Mouse (Mus musculus) stomach, embryonic 14.5 days (tissue): ENCODE measurements around the gene Fastk. TPM values are rescaled to one million over a fixed set of nuclear protein-coding genes. Genes with fewer than 3 reads are reported as not detected.
"Not testable (repeated sequence)": the region's sequence is repeated elsewhere in the genome, so short reads cannot be mapped to it uniquely, and the experiment has no call there.

ENCODE experiments used
- ATAC-seq: fragments of 200-750 bp; cut with Nextera tagmentation; 2 replicates; pipeline ENCODE4 v1.8.0; 2017; ENCODE audit warnings: low read depth, moderate TSS enrichment; ENCODE audit not compliant: insufficient number of reproducible peaks, insufficient read depth, low FRiP score
- H3K27ac ChIP-seq: fragments of 300-500 bp; sonication (generic); 2 replicates; pipeline ENCODE4 v1.5.1; 2014; ENCODE audit warnings: mild to moderate bottlenecking, low read length, moderate library complexity, mixed read lengths
- H3K27me3 ChIP-seq: fragments of 300-500 bp; sonication (generic); 2 replicates; pipeline ENCODE4 v1.6.1; 2014; ENCODE audit warnings: low read length, control low read depth, mixed read lengths; ENCODE audit not compliant: control insufficient read depth, insufficient read depth
- H3K36me3 ChIP-seq: fragments of 300-500 bp; sonication (generic); 2 replicates; pipeline ENCODE4 v1.6.1; 2014; ENCODE audit warnings: mild to moderate bottlenecking, control low read depth, low read length, moderate library complexity, mixed read lengths; ENCODE audit not compliant: control insufficient read depth, insufficient read depth
- H3K4me1 ChIP-seq: fragments of 300-500 bp; sonication (generic); 2 replicates; pipeline ENCODE4 v1.6.1; 2014; ENCODE audit warnings: low read length, control low read depth, mixed read lengths; ENCODE audit not compliant: control insufficient read depth, insufficient read depth
- H3K4me2 ChIP-seq: fragments of 300-500 bp; sonication (generic); replicated peaks from 2 replicates; pipeline ENCODE4 v1.6.1; 2014; ENCODE audit warnings: low read depth, low read length, control low read depth
- H3K4me3 ChIP-seq: fragments of 300-500 bp; sonication (generic); 2 replicates; pipeline ENCODE4 v1.5.1; 2014; ENCODE audit warnings: low read depth, low read length, control low read depth
- H3K9ac ChIP-seq: fragments of 300-500 bp; sonication (generic); replicated peaks from 2 replicates; pipeline ENCODE4 v1.6.1; 2014; ENCODE audit warnings: low read depth, mild to moderate bottlenecking, control low read depth, low read length, moderate library complexity, mixed read lengths
- H3K9me3 ChIP-seq: fragments of 300-500 bp; sonication (generic); 2 replicates; pipeline ENCODE4 v1.6.1; 2016; ENCODE audit warnings: low read depth, low read length, control low read depth; ENCODE audit not compliant: control insufficient read depth
- WGBS: fragments of 180-500 bp; shearing (Covaris S2); extraction: QIAGEN DNeasy Blood & Tissue Kit; methylation state at CpG from one replicate; pipeline ENCODE4 v1.1.7; 2014; 5-methylcytosine and 5-hydroxymethylcytosine counted together
- polyA plus RNA-seq: library from polyadenylated mRNA; unstranded; fragments of >200 nt; fragmentation: Nextera tagmentation; extraction: Ambion mirVana; gene quantifications from 2 replicates; pipeline ENCODE4 v1.2.1, GENCODE M21; 2014

Gene Fastk
- polyA plus RNA-seq, 1 experiment from 2014 or later: 102 TPM

- peaks cover 13% of the 10 kb centered on the region for H3K36me3 ChIP-seq
Observed at GRCm38 (mm10) chr5:24408651-24409050, 36.4 kb downstream of the Fastk start.

GRCm38 (mm10) chr5:24405389-24405876, 39.7 kb downstream of the Fastk start:
- 70% methylated on average over 3 of the region's 3 CpGs for WGBS
- H3K27me3 ChIP-seq: no peaks in the 10 kb centered on the region
- no peaks in the 10 kb centered on the region for H3K9me3 ChIP-seq
- no peak overlapping the region for H3K4me3 ChIP-seq
- H3K4me1 ChIP-seq: no peaks in the 10 kb centered on the region
- peaks cover 23% of the 10 kb centered on the region for H3K36me3 ChIP-seq
- no peak overlapping the region for H3K27ac ChIP-seq
- ATAC-seq: no peak
- H3K4me2 ChIP-seq: no peak overlapping the region
- H3K9ac ChIP-seq: no peak overlapping the region

More at GRCm38 (mm10) chr5:24408651-24409050, 36.4 kb downstream of the Fastk start:
- 85% methylated on average over 13 of the region's 13 CpGs for WGBS
- Histone ChIP-seq H3K27me3 (no peaks in the 10 kb centered on the region), H3K4me3 (no peak overlapping the region), H3K4me2 (no peak overlapping the region), H3K4me1 (no peaks in the 10 kb centered on the region), H3K27ac (no peak overlapping the region), H3K9me3 (no peaks in the 10 kb centered on the region), H3K9ac (no peak overlapping the region)
- no peak for ATAC-seq

GRCm38 (mm10) chr5:24404594-24405360, 40.3 kb downstream of the Fastk start:
- WGBS: 86% methylated on average over 6 of the region's 6 CpGs
- Histone ChIP-seq H3K4me3 (no peak overlapping the region), H3K9ac (no peak overlapping the region), H3K4me1 (no peaks in the 10 kb centered on the region), H3K27me3 (no peaks in the 10 kb centered on the region), H3K27ac (no peak overlapping the region), H3K4me2 (no peak overlapping the region), H3K9me3 (no peaks in the 10 kb centered on the region), H3K36me3 (peaks cover 26% of the 10 kb centered on the region)
- no peak for ATAC-seq

GRCm38 (mm10) chr5:24401969-24402368, 43.1 kb downstream of the Fastk start:
- no peak overlapping the region for H3K9ac ChIP-seq
- ATAC-seq: no peak

GRCm38 (mm10) chr5:24400911-24401605, 44.0 kb downstream of the Fastk start:
- ATAC-seq: no peak
- Histone ChIP-seq H3K9me3 (no peaks in the 10 kb centered on the region), H3K4me1 (no peaks in the 10 kb centered on the region), H3K9ac (no peak overlapping the region), H3K27me3 (no peaks in the 10 kb centered on the region), H3K27ac (no peak overlapping the region), H3K4me2 (no peak overlapping the region), H3K4me3 (no peak overlapping the region), H3K36me3 (peaks cover 14% of the 10 kb centered on the region; the same call in 1 of the 2 replicates)
- 88% methylated on average over 5 of the region's 5 CpGs for WGBS

More at GRCm38 (mm10) chr5:24401969-24402368, 43.1 kb downstream of the Fastk start:
- 73% methylated on average over 9 of the region's 9 CpGs for WGBS
- Histone ChIP-seq H3K4me1 (no peaks in the 10 kb centered on the region), H3K9me3 (no peaks in the 10 kb centered on the region), H3K36me3 (peaks cover 21% of the 10 kb centered on the region), H3K27me3 (no peaks in the 10 kb centered on the region), H3K4me2 (no peak overlapping the region), H3K27ac (no peak overlapping the region), H3K4me3 (no peak overlapping the region)

- WGBS: 92% methylated on average over 11 of the region's 11 CpGs
- H3K36me3 ChIP-seq: peaks cover 13% of the 10 kb centered on the region; the same call in 1 of the 2 replicates
- no peak overlapping the region for H3K4me2 ChIP-seq
Observed at GRCm38 (mm10) chr5:24400362-24400761, 44.7 kb downstream of the Fastk start.

GRCm38 (mm10) chr5:24399686-24400085, 45.4 kb downstream of the Fastk start:
- ATAC-seq: no peak
- Histone ChIP-seq H3K4me2 (no peak overlapping the region), H3K4me3 (no peak overlapping the region), H3K9me3 (no peaks in the 10 kb centered on the region), H3K9ac (no peak overlapping the region), H3K27me3 (no peaks in the 10 kb centered on the region), H3K36me3 (peaks cover 13% of the 10 kb centered on the region; the same call in 1 of the 2 replicates), H3K4me1 (peaks cover 3% of the 10 kb centered on the region; the same call in 1 of the 2 replicates), H3K27ac (no peak overlapping the region)
- 90% methylated on average over 10 of the region's 10 CpGs for WGBS

More at GRCm38 (mm10) chr5:24400362-24400761, 44.7 kb downstream of the Fastk start:
- no peaks in the 10 kb centered on the region for H3K4me1 ChIP-seq
- no peaks in the 10 kb centered on the region for H3K27me3 ChIP-seq
- H3K27ac ChIP-seq: no peak overlapping the region
- H3K4me3 ChIP-seq: no peak overlapping the region
- no peak overlapping the region for H3K9ac ChIP-seq
- H3K9me3 ChIP-seq: no peaks in the 10 kb centered on the region
- no peak for ATAC-seq

- not testable (repeated sequence) for H3K4me3 ChIP-seq, H3K9ac ChIP-seq, H3K4me2 ChIP-seq, H3K27ac ChIP-seq, H3K27me3 ChIP-seq, H3K36me3 ChIP-seq, H3K9me3 ChIP-seq, H3K4me1 ChIP-seq, ATAC-seq
- WGBS: 88% methylated on average over 6 of the region's 6 CpGs
Observed at GRCm38 (mm10) chr5:24396254-24396653, 48.8 kb downstream of the Fastk start.
